In genomic region chr9:120961466-120961865, GRCm38 (mm10) we compare ENCODE assay signal across 14 mouse cellular contexts. TPM values are rescaled to one million over a fixed set of nuclear protein-coding genes. Genes with fewer than 3 reads are reported as not detected.
A peak's percentile ranks its signal among the peaks of the same experiment; 100 is the strongest.
DNase-seq lines count a peak whose midpoint lies in the region; ATAC-seq and TF ChIP-seq lines count a peak whose summit lies in the region.
"Had no signal": no experiment of that assay in that cellular context is flagged by ENCODE, and none has a peak within 500 bp of the region (broad histone marks: within the 10 kb centered on the region; RNA-seq: fewer than 3 reads in every experiment).

No protein-coding gene starts in this region.

- no peaks in the 10 kb centered on the region for H3K27me3 ChIP-seq in heart, embryonic 12.5 days (replicated peaks)
- no peaks in the 10 kb centered on the region for H3K27me3 ChIP-seq in megakaryocyte, embryonic 14.5 days (replicated peaks)
- H3K27me3 ChIP-seq in cerebellum, adult 2 months (ENCODE audit: control insufficient read depth, insufficient read depth, low read length), result no peaks in the 10 kb centered on the region

- no peak for DNase-seq in heart, postnatal 10 days
- peak; percentile 68 for DNase-seq in thymus, postnatal 14 days
- no peak for DNase-seq in urinary bladder, postnatal 10 days (ENCODE audit: low spot score)
- DNase-seq in cerebellum, adult 2 months, result no peak
- DNase-seq: cerebellum, adult 9-11 months; gastrocnemius, postnatal 10 days; layer of hippocampus, postnatal 36 days; lung, embryonic 14.5 days had no signal

- H3K4me1 ChIP-seq in heart, embryonic 12.5 days (replicated peaks), result peaks cover 75% of the 10 kb centered on the region
- peaks cover 94% of the 10 kb centered on the region for H3K4me1 ChIP-seq in megakaryocyte, embryonic 14.5 days
- peaks cover 31% of the 10 kb centered on the region for H3K4me1 ChIP-seq in cerebellum, adult 2 months (ENCODE audit: control insufficient read depth, insufficient read depth, low read length)

- H3K36me3 ChIP-seq in heart, embryonic 12.5 days, result peaks cover 98% of the 10 kb centered on the region
- H3K36me3 ChIP-seq in megakaryocyte, embryonic 14.5 days (replicated peaks; ENCODE audit: low read length), result peaks cover 100% of the 10 kb centered on the region

- H3K4me2 ChIP-seq in heart, embryonic 12.5 days, result no peak overlapping the region
- H3K4me2 ChIP-seq: lung, embryonic 14.5 days had no signal

- no peak for TF ChIP-seq CTCF in cerebellum, adult 2 months (IDR thresholded peaks at IDR 0.05; ENCODE audit: borderline replicate concordance, insufficient read depth, low read depth, low read length)

- H3K9me3 ChIP-seq in heart, embryonic 12.5 days (replicated peaks), result no peaks in the 10 kb centered on the region
- H3K9me3 ChIP-seq in megakaryocyte, embryonic 14.5 days, result no peaks in the 10 kb centered on the region

- intact Hi-C loops in heart, postnatal 10 days (cut with DNase I), result no loop called here

- WGBS in heart, embryonic 12.5 days, result 74% methylated on average over 3 of the region's 3 CpGs
- WGBS in cerebellum, adult 2 months, result 50% methylated on average over 3 of the region's 3 CpGs

- peak overlapping the region; percentile 27; the same call in 1 of the 2 replicates for H3K9ac ChIP-seq in heart, embryonic 12.5 days
- H3K9ac ChIP-seq: lung, embryonic 14.5 days had no signal

- no peak for ATAC-seq in heart, embryonic 12.5 days (ENCODE audit: insufficient number of reproducible peaks, low FRiP score)
- no peak for ATAC-seq in megakaryocyte, adult 5-6 weeks (ENCODE audit: poor library complexity, severe bottlenecking)
- ATAC-seq in inflammation-experienced regulatory T-cells, adult 6 months, result peak; percentile 30

- TF ChIP-seq POLR2A in cerebellum, adult 2 months (IDR thresholded peaks at IDR 0.05; ENCODE audit: borderline replicate concordance, insufficient read depth, low read length), result no peak

- H3K27ac ChIP-seq in heart, embryonic 12.5 days (ENCODE audit: poor library complexity, severe bottlenecking), result 0 out of 2 replicates have a peak overlapping the region, but pooled peaks have one; percentile 23
- no peak overlapping the region for H3K27ac ChIP-seq in cerebellum, adult 2 months (ENCODE audit: insufficient read depth, low read length)

- no peak overlapping the region for H3K4me3 ChIP-seq in heart, embryonic 12.5 days
- peak overlapping the region; percentile 70 for H3K4me3 ChIP-seq in megakaryocyte, embryonic 14.5 days (replicated peaks)
- no peak overlapping the region for H3K4me3 ChIP-seq in cerebellum, adult 2 months (replicated peaks; ENCODE audit: insufficient read depth, low read depth, low read length)
- H3K4me3 ChIP-seq: erythroblast, embryonic 14.5 days; myocyte had no signal

RNA-seq across cellular contexts. Expression of gene Ctnnb1, which starts 32.5 kb away (rescaled TPM):
- 397 and 414 TPM in 2 replicates for polyA plus RNA-seq in heart, embryonic 12.5 days (2016; fragmentation: Nextera tagmentation; extraction: Ambion mirVana)
- total RNA-seq in heart, postnatal 10 days (2021), result 100 to 1,000 TPM; 624 to 701 TPM
- 13.0 and 20.2 TPM in 2 replicates for polyA plus RNA-seq in megakaryocyte, embryonic 14.5 days (2012; ENCODE audit: insufficient read depth, low replicate concordance)
- total RNA-seq in megakaryocyte, adult 5-6 weeks (2015), result 272 and 305 TPM in 2 replicates
- 360 and 393 TPM in 2 replicates for total RNA-seq in megakaryocyte, adult 5-6 weeks (2017)
- polyA plus RNA-seq in inflammation-experienced regulatory T-cells, adult 6 months (2017; shearing (Covaris generic)), result 10 to 100 TPM; 64.5 to 97.0 (median 82.2) TPM
- polyA plus RNA-seq in cerebellum, adult 2 months (2012; rRNA removed), result 222 and 255 TPM in 2 replicates
